In the genomic region with DNA sequence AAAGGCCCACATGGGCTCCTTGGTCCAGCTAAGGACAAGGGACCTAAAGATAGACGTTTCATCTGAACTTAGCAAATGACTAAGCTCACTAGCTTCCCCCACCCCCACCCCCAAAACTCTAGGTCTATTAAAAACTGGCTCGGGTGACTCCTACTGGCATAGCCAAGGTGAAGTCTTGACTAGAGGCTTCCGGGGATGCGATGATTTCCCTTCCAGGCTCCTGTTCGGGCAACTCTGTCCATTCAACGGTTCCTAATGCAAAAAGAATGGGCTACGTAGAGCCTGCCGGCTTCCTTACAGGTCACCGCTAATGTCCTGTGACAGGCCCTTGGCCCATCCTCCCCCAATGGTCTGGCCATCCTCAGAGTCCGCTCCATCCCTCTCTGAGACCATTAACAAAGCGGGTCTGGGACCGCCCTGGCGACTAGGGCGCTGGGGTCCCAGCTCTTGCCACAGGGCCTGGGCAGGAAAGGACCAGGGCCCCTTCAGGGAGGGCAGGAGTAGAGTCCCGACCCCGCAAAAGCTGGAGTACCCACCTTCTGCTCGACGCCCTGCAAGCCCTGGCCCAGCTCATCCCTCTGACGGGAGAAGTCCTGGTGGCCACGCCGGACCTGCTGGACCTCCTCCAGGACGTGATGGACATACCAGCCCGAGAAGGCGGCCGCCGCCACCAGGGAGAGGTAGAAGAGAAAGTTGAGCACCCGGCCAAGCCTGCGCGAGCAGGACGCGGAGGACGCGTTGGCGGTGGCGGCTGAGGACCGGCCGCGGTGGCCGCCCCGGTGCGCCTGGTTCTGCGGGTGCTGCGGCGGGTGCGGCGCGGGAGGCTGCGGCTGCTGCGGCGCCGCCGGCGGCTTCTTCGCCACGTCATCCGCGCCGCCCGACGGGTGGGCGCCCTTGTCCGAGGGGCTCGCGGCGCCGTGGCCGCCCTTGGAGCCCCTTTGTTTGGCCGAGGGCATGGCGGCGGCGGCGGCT, we compare ENCODE assay signal across 8 mouse cellular contexts. TPM values are rescaled to one million over a fixed set of nuclear protein-coding genes. Genes with fewer than 3 reads are reported as not detected.
DNase-seq lines count a peak whose midpoint lies in the region; TF ChIP-seq lines count a peak whose summit lies in the region.

No protein-coding gene starts in this region.

- peaks cover 38% of the 10 kb centered on the region for H3K36me3 ChIP-seq in C2C12 (ENCODE audit: control insufficient read depth, insufficient read depth)
- no peaks in the 10 kb centered on the region for H3K36me3 ChIP-seq in heart, adult 2 months (ENCODE audit: control insufficient read depth, insufficient read depth, low read length)
- no peaks in the 10 kb centered on the region for H3K36me3 ChIP-seq in kidney, adult 2 months (ENCODE audit: control insufficient read depth, insufficient read depth, low read length)

- no peak for TF ChIP-seq POLR2A in heart, adult 2 months (IDR thresholded peaks at IDR 0.05; ENCODE audit: insufficient read depth, low read depth, low read length)
- no peak for TF ChIP-seq POLR2A in kidney, adult 2 months (IDR thresholded peaks at IDR 0.05; ENCODE audit: low read depth, low read length)
- TF ChIP-seq POLR2A in lung, adult 2 months (IDR thresholded peaks at IDR 0.05; ENCODE audit: borderline replicate concordance, extremely low read depth, low read depth, low read length), result no peak

- peak overlapping the region; percentile 94 for H3K9ac ChIP-seq in heart, adult 2 months (ENCODE audit: low read depth, low read length)

- no peak for TF ChIP-seq EP300 in heart, adult 2 months (IDR thresholded peaks at IDR 0.05; ENCODE audit: insufficient read depth, low read depth, low read length)

- H3K27ac ChIP-seq in heart, adult 2 months, result peak overlapping the region; percentile 87
- no peak overlapping the region for H3K27ac ChIP-seq in kidney, adult 2 months (ENCODE audit: insufficient read depth, low read depth, low read length)

- H3ac ChIP-seq in C2C12 (ENCODE audit: control insufficient read depth, insufficient read length, low read depth), result peak overlapping the region; percentile 92

- DNase-seq in adipocyte (ENCODE audit: low spot score), result peak; percentile 43
- peak; percentile 42 for DNase-seq in embryo, embryonic 11.5 days (ENCODE audit: low read depth, low spot score)
- peak; percentile 72 to 77 for DNase-seq in heart, adult 2 months
- peak; percentile 54 for DNase-seq in kidney, adult 2 months
- peak; percentile 62 for DNase-seq in lung, adult 2 months
- DNase-seq in ovary, adult 18-20 months (ENCODE audit: low spot score), result peak; percentile 22
- no peak for DNase-seq in c-Kit-positive CD71-positive TER-119-positive erythroid progenitor cells, embryonic 14.5 days (ENCODE audit: low spot score)

- H3K4me3 ChIP-seq in C2C12 (ENCODE audit: insufficient read depth, poor library complexity, severe bottlenecking), result peak overlapping the region; percentile 84
- H3K4me3 ChIP-seq in heart, adult 2 months, result peak overlapping the region; percentile 81
- H3K4me3 ChIP-seq in kidney, adult 2 months (ENCODE audit: insufficient read depth, low read depth, low read length), result peak overlapping the region; percentile 63
- H3K4me3 ChIP-seq in lung, adult 2 months (replicated peaks; ENCODE audit: extremely low read depth, low read depth, low read length), result peak overlapping the region; percentile 59

- peaks cover 52% of the 10 kb centered on the region for H3K79me3 ChIP-seq in C2C12 (ENCODE audit: low read depth)

- H3K4me1 ChIP-seq in heart, adult 2 months (ENCODE audit: control insufficient read depth, insufficient read depth, low read length), result peaks cover 9% of the 10 kb centered on the region
- H3K4me1 ChIP-seq in kidney, adult 2 months (ENCODE audit: control insufficient read depth, insufficient read depth, low read length), result no peaks in the 10 kb centered on the region; the same call in 1 of the 2 replicates
- peaks cover 17% of the 10 kb centered on the region; the same call in 1 of the 2 replicates for H3K4me1 ChIP-seq in lung, adult 2 months (ENCODE audit: control insufficient read depth, insufficient read depth, low read length)

- H3K27me3 ChIP-seq in C2C12 (ENCODE audit: control insufficient read depth, insufficient read depth, insufficient read length), result no peaks in the 10 kb centered on the region
- H3K27me3 ChIP-seq in heart, adult 2 months (ENCODE audit: control insufficient read depth, insufficient read depth, low read length), result no peaks in the 10 kb centered on the region
- no peaks in the 10 kb centered on the region for H3K27me3 ChIP-seq in kidney, adult 2 months (replicated peaks; ENCODE audit: control insufficient read depth, insufficient read depth, low read length)

- 1% methylated on average over 54 of the region's 72 CpGs for WGBS in heart, adult 2 months
- 5% methylated on average over 72 of the region's 72 CpGs for WGBS in kidney, adult 2 months
- WGBS in lung, adult 2 months, result 2% methylated on average over 71 of the region's 72 CpGs

- H3K79me2 ChIP-seq in C2C12 (ENCODE audit: control insufficient read depth, insufficient read depth), result peaks cover 56% of the 10 kb centered on the region
- H3K79me2 ChIP-seq in heart, adult 2 months (replicated peaks; ENCODE audit: control insufficient read depth, insufficient read depth, low read length), result no peaks in the 10 kb centered on the region

- intact Hi-C loops in heart, adult 2 months (cut with DNase I), result loop anchor here (1.0 to 5.0 kb wide), 3 partner anchors 45 to 89 kb away; partner anchors contain the start of gene Polr3b

- no peak for TF ChIP-seq CTCF in C2C12 (IDR thresholded peaks at IDR 0.05; ENCODE audit: control insufficient read depth, insufficient read depth, insufficient read length)
- peak; percentile 34 for TF ChIP-seq CTCF in heart, adult 2 months (IDR thresholded peaks at IDR 0.05)
- TF ChIP-seq CTCF in kidney, adult 2 months (conservative IDR thresholded peaks at IDR 0.05; ENCODE audit: insufficient read depth, insufficient read length, low read depth, low read length), result no peak
- no peak for TF ChIP-seq CTCF in lung, adult 2 months (IDR thresholded peaks at IDR 0.05; ENCODE audit: insufficient read depth, low read length)

TF ChIP-seq in C2C12, 6 proteins besides CTCF, POLR2A, EP300 and RAD21:
- TF ChIP-seq CEBPB (IDR thresholded peaks at IDR 0.05; ENCODE audit: low read depth), result no peak
- TF ChIP-seq MYOG (IDR thresholded peaks at IDR 0.05; ENCODE audit: control insufficient read depth, extremely low read depth, insufficient read length), result no peak
- TF ChIP-seq FOSL1 (IDR thresholded peaks at IDR 0.05; ENCODE audit: insufficient read depth, low read length, poor library complexity, severe bottlenecking), result no peak

RNA-seq across cellular contexts. Expression of gene Ckap4, which starts 0.7 kb away (rescaled TPM):
- 106 TPM for polyA plus RNA-seq in C2C12 (2012; fragmentation: generic; extraction: Trizol)
- 10 to 100 TPM; 29.9 to 31.4 TPM for total RNA-seq in heart, adult 2 months (2021)
- 17.2 and 20.9 TPM in 2 replicates for polyA plus RNA-seq in heart, adult 2 months (2012; rRNA removed)
- polyA plus RNA-seq in kidney, adult 2 months (2012; rRNA removed), result 6.5 and 7.8 TPM in 2 replicates
- 20.9 and 26.5 TPM in 2 replicates for polyA plus RNA-seq in lung, adult 2 months (2012; rRNA removed)

RNA-seq across cellular contexts. Expression of gene Tcp11l2, which starts 43.2 kb away (rescaled TPM):
- 0.91 TPM for polyA plus RNA-seq in C2C12 (2012; fragmentation: generic; extraction: Trizol)
- total RNA-seq in heart, adult 2 months (2021), result 100 to 1,000 TPM; 118 to 157 TPM
- 129 and 204 TPM in 2 replicates for polyA plus RNA-seq in heart, adult 2 months (2012; rRNA removed)
- polyA plus RNA-seq in kidney, adult 2 months (2012; rRNA removed), result 24.0 and 32.3 TPM in 2 replicates
- 65.6 and 97.0 TPM in 2 replicates for polyA plus RNA-seq in lung, adult 2 months (2012; rRNA removed)

Comparison
In these comparisons a context has a peak if more than half of its experiments do, and no peak if none do; other contexts are left out.
1. RNA of gene Tcp11l2, which starts 43.2 kb away (polyA plus RNA-seq): 129 to 204 TPM in heart, adult 2 months, 65.6 to 97.0 TPM in lung, adult 2 months and 24.0 to 32.3 TPM in kidney, adult 2 months; 0.91 TPM in C2C12 (single experiment); every median in the first group is over 10 times any median in the second.
2. Peak in every context shown above with its lines, with median percentiles within 50 percentile points of each other: H3K4me3 ChIP-seq.